Mouse (Mus musculus): ENCODE results near the gene Cpsf7. TPM values are rescaled to one million over a fixed set of nuclear protein-coding genes. Genes with fewer than 3 reads are reported as not detected.
A peak's percentile ranks its signal among the peaks of the same experiment; 100 is the strongest.

Gene Cpsf7
- polyA plus RNA-seq (2014; fragmentation: Nextera tagmentation; extraction: Ambion mirVana) = 57.5 and 63.4 TPM in 2 replicates

DNA sequence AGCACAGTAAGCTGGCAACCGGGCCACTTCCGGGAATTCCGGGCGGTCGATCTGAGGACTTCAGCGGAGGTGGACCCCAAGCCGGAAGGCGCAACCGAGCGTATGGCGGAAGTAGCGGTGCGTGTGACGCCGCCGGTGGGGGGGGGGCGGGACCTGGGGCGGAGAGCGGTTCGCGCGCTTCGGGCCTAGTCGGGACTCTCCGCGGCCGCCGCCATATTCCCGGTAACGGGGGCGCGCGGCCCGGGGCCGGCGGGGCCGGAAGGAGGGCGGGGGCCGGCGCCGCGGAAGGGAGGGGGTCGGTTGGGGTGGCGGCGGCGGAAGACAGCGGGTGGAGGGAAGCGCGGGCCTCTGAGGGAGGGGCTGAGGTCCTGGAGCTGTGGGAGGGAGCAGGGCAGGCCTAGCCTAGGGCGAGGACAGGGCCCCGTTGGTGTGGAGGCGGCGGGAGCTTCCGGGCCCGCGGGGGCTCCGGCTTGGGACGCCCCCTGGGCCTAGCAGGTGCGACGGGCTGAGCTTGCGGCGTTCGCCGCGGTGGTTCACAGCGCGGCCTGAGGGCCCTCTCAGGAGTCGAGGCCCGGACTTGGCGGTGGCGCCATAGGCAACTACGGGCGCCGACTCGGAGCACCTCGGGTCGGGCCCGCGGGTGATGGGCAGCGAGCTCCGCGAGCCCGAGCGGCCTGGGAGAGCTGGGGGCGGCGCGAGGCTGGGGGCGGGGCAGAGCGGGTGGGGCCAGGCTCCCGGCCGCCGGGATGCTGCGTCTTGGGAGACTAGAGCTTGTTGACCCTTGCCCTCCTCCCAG is at the start of gene Cpsf7:
TSS of gene Cpsf7 (plus strand) at position 161 of the 796 bp plus-strand sequence.
- WGBS = under 1% methylated on average over 73 of the region's 93 CpGs

DNA sequence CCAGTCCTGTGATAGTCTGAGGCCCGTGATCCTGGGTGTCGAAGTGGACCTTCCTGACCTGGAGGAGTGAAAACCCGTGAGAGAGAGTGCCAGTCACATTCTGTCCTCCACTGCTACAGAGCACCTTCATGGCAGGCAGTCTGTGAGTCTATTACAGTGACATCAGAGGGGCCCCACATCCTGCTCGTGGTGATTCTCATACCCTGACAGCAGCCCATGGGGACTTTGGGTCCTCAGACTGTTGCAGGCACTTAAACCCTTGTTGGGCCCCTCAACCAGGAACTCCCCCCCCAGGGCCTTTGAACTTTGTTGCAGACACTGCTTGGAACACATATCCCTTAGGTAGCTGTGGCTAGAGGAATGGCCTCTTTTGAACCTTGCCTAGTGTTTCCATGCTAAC is 45.5 kb upstream of the Cpsf7 start:
- 87% methylated on average over 4 of the region's 4 CpGs for WGBS

More for the DNA sequence above, at the start of gene Cpsf7:
- peak; percentile 88 for DNase-seq (ENCODE audit: low spot score)
- Histone ChIP-seq H3K4me2 (replicated peaks) (peak within 1 kb of the TSS; percentile 86), H3K27me3 (ENCODE audit: control insufficient read depth, insufficient read depth, low read length) (no peaks in the 10 kb centered on the region), H3K27ac (peak within 1 kb of the TSS; percentile 97), H3K9ac (peak within 1 kb of the TSS; percentile 98), H3K4me3 (replicated peaks; ENCODE audit: low read length) (peak within 1 kb of the TSS; percentile 99), H3K9me3 (ENCODE audit: control insufficient read depth, low read length) (no peaks in the 10 kb centered on the region), H3K4me1 (replicated peaks; ENCODE audit: control insufficient read depth, insufficient read depth, low read length) (peaks cover 28% of the 10 kb centered on the region), H3K36me3 (replicated peaks; ENCODE audit: control insufficient read depth, insufficient read depth) (peaks cover 22% of the 10 kb centered on the region)
- peak; percentile 94 for ATAC-seq (ENCODE audit: low FRiP score)

DNA sequence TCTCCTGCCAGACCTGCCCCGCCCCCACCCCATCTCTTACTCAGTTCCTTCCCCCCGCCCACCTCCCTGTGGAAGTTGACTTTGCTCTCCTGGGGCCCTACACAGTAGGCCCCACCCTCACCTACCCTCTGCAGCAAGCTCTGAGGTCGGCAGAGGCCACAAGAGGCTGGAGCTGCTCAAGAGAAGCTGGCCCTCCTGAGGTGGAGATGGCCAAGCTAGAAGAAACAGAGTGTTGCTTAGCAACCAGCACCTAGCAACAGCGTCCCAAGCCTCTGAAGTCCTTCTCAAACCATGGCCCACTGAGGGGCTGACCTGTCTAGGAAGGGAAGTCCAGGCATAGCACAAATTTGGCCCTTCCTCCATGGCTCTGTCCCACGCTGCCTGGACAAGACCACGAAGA is 42.4 kb upstream of the Cpsf7 start, which contains the start of gene Ppp1r32:
TSS of gene Ppp1r32 (minus strand) at position 226 of the 400 bp plus-strand sequence.
- 25% methylated on average over 6 of the region's 6 CpGs for WGBS
- DNase-seq (ENCODE audit: low spot score) = peak; percentile 63
- no peaks in the 10 kb centered on the region for H3K36me3 ChIP-seq (replicated peaks; ENCODE audit: control insufficient read depth, insufficient read depth)
- H3K4me1 ChIP-seq (replicated peaks; ENCODE audit: control insufficient read depth, insufficient read depth, low read length) = 0 out of 2 replicates have a peak, but pooled peaks cover 6% of the 10 kb centered on the region
- H3K4me3 ChIP-seq (replicated peaks; ENCODE audit: low read length) = no peak within 1 kb of the TSS
- peak; percentile 53; the same call in 1 of the 2 replicates for ATAC-seq (ENCODE audit: low FRiP score)
- H3K9ac ChIP-seq = no peak within 1 kb of the TSS
- no peak within 1 kb of the TSS for H3K27ac ChIP-seq
- H3K27me3 ChIP-seq (ENCODE audit: control insufficient read depth, insufficient read depth, low read length) = no peaks in the 10 kb centered on the region
- no peak within 1 kb of the TSS for H3K4me2 ChIP-seq (replicated peaks)
- H3K9me3 ChIP-seq (ENCODE audit: control insufficient read depth, low read length) = no peaks in the 10 kb centered on the region

More for the DNA sequence above, 45.5 kb upstream of the Cpsf7 start:
- Histone ChIP-seq H3K27ac (no peak overlapping the region), H3K4me2 (replicated peaks) (no peak overlapping the region), H3K4me1 (replicated peaks; ENCODE audit: control insufficient read depth, insufficient read depth, low read length) (0 out of 2 replicates have a peak, but pooled peaks cover 6% of the 10 kb centered on the region), H3K9ac (no peak overlapping the region), H3K27me3 (ENCODE audit: control insufficient read depth, insufficient read depth, low read length) (no peaks in the 10 kb centered on the region), H3K36me3 (replicated peaks; ENCODE audit: control insufficient read depth, insufficient read depth) (no peaks in the 10 kb centered on the region), H3K9me3 (ENCODE audit: control insufficient read depth, low read length) (no peaks in the 10 kb centered on the region), H3K4me3 (replicated peaks; ENCODE audit: low read length) (no peak overlapping the region)
- DNase-seq (ENCODE audit: low spot score) (no peak), ATAC-seq (ENCODE audit: low FRiP score) (no peak)

DNA sequence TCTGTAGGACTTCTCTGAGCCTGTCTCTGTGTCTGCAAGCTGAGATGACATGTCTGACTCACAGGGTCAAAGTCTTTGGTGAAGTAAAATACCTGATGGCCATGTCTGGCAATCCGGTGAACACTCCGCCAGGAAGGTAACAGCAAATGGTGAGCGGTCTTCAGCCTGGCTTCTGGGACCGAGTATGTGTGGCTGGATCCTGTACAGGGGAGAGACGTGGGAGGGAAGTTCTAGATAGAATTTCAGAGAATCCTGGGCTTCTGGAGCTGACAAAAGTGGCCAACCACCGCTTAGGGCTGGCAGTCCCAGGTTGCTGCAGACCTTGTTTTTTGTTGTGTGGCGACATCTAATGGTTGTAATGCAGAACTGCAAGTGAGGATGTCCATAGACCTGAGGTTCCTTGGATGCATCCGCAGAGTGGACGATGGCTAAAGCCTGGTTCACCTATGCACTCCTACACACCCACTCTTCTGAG is 38.8 kb upstream of the Cpsf7 start:
- peak; percentile 85 for DNase-seq (ENCODE audit: low spot score)
- H3K4me3 ChIP-seq (replicated peaks; ENCODE audit: low read length) = no peak overlapping the region
- H3K4me1 ChIP-seq (replicated peaks; ENCODE audit: control insufficient read depth, insufficient read depth, low read length) = 0 out of 2 replicates have a peak, but pooled peaks cover 6% of the 10 kb centered on the region
- peak; percentile 88 for ATAC-seq (ENCODE audit: low FRiP score)
- H3K27ac ChIP-seq = no peak overlapping the region
- no peak overlapping the region for H3K4me2 ChIP-seq (replicated peaks)
- no peaks in the 10 kb centered on the region for H3K36me3 ChIP-seq (replicated peaks; ENCODE audit: control insufficient read depth, insufficient read depth)
- whole genome bisulfite sequencing = 25% methylated on average over 9 of the region's 9 CpGs
- H3K9me3 ChIP-seq (ENCODE audit: control insufficient read depth, low read length) = no peaks in the 10 kb centered on the region
- no peaks in the 10 kb centered on the region for H3K27me3 ChIP-seq (ENCODE audit: control insufficient read depth, insufficient read depth, low read length)
- no peak overlapping the region for H3K9ac ChIP-seq

DNA sequence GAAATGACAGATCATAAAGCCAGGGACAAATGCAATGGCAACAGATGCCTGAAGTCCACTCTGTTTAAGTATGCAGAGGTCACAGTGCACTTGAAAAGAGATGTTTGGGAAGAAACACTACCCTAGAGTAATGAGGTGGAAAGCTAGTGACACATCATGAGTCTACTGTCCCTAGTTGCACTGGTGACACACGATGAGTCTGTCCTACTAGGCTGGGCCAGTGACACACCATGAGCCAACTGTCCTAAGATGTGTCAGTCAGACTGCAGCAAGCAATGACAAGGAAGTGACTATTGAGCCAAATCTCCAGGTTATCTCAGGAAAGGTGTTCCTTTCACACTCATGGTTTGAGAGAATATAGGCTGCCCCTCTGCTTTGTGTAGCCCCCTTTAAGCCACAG is 29.4 kb upstream of the Cpsf7 start:
- no peak overlapping the region for H3K27ac ChIP-seq
- DNase-seq (ENCODE audit: low spot score) (no peak), ATAC-seq (ENCODE audit: low FRiP score) (no peak)
- H3K4me3 ChIP-seq (replicated peaks; ENCODE audit: low read length) = no peak overlapping the region
- H3K27me3 ChIP-seq (ENCODE audit: control insufficient read depth, insufficient read depth, low read length) = no peaks in the 10 kb centered on the region
- 0 out of 2 replicates have a peak, but pooled peaks cover 2% of the 10 kb centered on the region for H3K4me1 ChIP-seq (replicated peaks; ENCODE audit: control insufficient read depth, insufficient read depth, low read length)
- H3K4me2 ChIP-seq (replicated peaks) = no peak overlapping the region
- no peaks in the 10 kb centered on the region for H3K9me3 ChIP-seq (ENCODE audit: control insufficient read depth, low read length)
- H3K9ac ChIP-seq = no peak overlapping the region
- H3K36me3 ChIP-seq (replicated peaks; ENCODE audit: control insufficient read depth, insufficient read depth) = peaks cover 12% of the 10 kb centered on the region
- WGBS = 91% methylated on average over 1 of the region's 1 CpGs

DNA sequence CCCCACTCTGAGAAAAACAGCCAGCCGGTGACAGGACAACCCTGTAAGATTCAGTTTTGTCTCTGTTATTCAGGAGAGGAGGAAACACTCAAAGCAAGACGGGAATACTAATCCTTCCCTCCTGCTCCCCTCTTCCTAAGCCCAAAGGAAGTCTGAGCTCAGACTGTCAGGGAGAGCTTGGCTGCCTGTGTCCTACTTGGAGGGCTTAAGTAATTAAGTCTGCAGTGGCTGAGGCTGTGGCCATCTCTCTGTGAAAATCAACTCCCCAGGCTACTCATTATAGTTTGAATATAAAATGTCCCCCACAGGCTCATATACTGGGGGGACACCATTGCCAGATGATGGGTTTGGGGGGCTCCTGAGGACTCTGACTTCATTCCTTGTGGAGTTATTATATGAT is 28.1 kb upstream of the Cpsf7 start:
- no peak overlapping the region for H3K4me3 ChIP-seq (replicated peaks; ENCODE audit: low read length)
- no peak for DNase-seq (ENCODE audit: low spot score)
- peaks cover 25% of the 10 kb centered on the region for H3K36me3 ChIP-seq (replicated peaks; ENCODE audit: control insufficient read depth, insufficient read depth)
- WGBS = 70% methylated on average over 2 of the region's 2 CpGs
- H3K27ac ChIP-seq = 0 out of 2 replicates have a peak overlapping the region, but pooled peaks have one; percentile 2
- H3K4me2 ChIP-seq (replicated peaks) = no peak overlapping the region
- no peaks in the 10 kb centered on the region for H3K27me3 ChIP-seq (ENCODE audit: control insufficient read depth, insufficient read depth, low read length)
- H3K9me3 ChIP-seq (ENCODE audit: control insufficient read depth, low read length) = no peaks in the 10 kb centered on the region
- ATAC-seq (ENCODE audit: low FRiP score) = no peak
- H3K4me1 ChIP-seq (replicated peaks; ENCODE audit: control insufficient read depth, insufficient read depth, low read length) = 0 out of 2 replicates have a peak, but pooled peaks cover 2% of the 10 kb centered on the region
- no peak overlapping the region; the same call in 1 of the 2 replicates for H3K9ac ChIP-seq

DNA sequence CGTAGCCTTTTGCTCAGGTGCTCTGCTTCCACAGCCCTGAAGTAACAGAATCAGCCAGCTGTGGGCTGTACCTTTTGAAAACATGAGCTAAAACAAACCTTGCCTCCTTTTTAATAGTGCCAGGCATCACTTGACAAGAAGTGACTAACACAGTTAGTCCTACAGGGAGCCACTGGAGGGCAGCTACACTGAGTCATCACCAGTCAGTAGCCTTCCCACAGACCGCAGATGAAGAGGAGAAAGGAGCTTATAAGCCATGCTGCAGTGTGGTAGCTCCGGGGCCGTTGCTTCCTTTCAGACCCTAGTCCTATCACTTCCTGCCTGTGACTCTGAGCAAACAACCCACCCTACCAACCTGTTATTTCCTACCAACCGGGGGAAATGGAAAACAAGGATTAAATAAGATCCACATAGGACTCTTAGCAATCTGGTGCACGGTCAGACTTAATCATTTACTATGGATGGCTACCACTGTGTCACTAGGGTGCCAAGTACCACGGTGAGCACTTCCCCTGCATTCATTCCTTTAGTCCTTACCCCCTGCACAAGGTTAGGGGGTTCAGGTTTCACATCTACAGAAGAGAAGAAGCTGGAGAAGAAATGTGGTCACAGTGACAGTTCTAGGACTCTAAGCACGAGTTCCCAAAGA is 27.4 kb upstream of the Cpsf7 start:
- peaks cover 30% of the 10 kb centered on the region for H3K36me3 ChIP-seq (replicated peaks; ENCODE audit: control insufficient read depth, insufficient read depth)
- H3K4me1 ChIP-seq (replicated peaks; ENCODE audit: control insufficient read depth, insufficient read depth, low read length) = 0 out of 2 replicates have a peak, but pooled peaks cover 2% of the 10 kb centered on the region
- H3K9me3 ChIP-seq (ENCODE audit: control insufficient read depth, low read length) = no peaks in the 10 kb centered on the region
- WGBS = 64% methylated on average over 8 of the region's 8 CpGs
- H3K27me3 ChIP-seq (ENCODE audit: control insufficient read depth, insufficient read depth, low read length) = no peaks in the 10 kb centered on the region
- no peak overlapping the region for H3K27ac ChIP-seq
- DNase-seq (ENCODE audit: low spot score) = no peak
- H3K9ac ChIP-seq = no peak overlapping the region
- no peak overlapping the region for H3K4me3 ChIP-seq (replicated peaks; ENCODE audit: low read length)
- no peak overlapping the region for H3K4me2 ChIP-seq (replicated peaks)
- ATAC-seq (ENCODE audit: low FRiP score) = no peak

DNA sequence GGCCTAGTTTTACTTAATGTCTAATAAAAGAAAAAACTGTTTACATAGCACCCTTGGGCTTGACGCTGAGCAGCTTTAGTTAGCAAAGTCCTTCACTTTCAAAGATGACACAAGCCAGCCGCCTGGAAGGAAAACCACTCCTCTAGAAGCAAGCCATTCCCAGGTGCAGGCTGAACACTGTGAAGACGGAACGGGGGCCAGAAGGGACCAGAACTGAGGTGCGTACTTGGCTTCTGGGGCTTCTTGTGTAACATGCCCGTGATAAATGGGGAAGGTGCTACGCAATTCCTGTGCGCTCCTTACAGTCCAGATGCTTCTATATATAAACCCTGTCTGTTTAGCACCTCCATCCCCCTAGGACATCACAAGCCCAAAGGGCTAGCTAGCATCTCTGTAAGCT is 24.5 kb upstream of the Cpsf7 start:
- no peak overlapping the region for H3K4me3 ChIP-seq (replicated peaks; ENCODE audit: low read length)
- DNase-seq (ENCODE audit: low spot score) (no peak), ATAC-seq (ENCODE audit: low FRiP score) (no peak)
- H3K36me3 ChIP-seq (replicated peaks; ENCODE audit: control insufficient read depth, insufficient read depth) = peaks cover 52% of the 10 kb centered on the region
- H3K9ac ChIP-seq = no peak overlapping the region
- H3K4me1 ChIP-seq (replicated peaks; ENCODE audit: control insufficient read depth, insufficient read depth, low read length) = 0 out of 2 replicates have a peak, but pooled peaks cover 2% of the 10 kb centered on the region
- H3K27ac ChIP-seq = no peak overlapping the region
- H3K9me3 ChIP-seq (ENCODE audit: control insufficient read depth, low read length) = no peaks in the 10 kb centered on the region
- WGBS = 96% methylated on average over 8 of the region's 8 CpGs
- H3K4me2 ChIP-seq (replicated peaks) = no peak overlapping the region
- no peaks in the 10 kb centered on the region for H3K27me3 ChIP-seq (ENCODE audit: control insufficient read depth, insufficient read depth, low read length)

DNA sequence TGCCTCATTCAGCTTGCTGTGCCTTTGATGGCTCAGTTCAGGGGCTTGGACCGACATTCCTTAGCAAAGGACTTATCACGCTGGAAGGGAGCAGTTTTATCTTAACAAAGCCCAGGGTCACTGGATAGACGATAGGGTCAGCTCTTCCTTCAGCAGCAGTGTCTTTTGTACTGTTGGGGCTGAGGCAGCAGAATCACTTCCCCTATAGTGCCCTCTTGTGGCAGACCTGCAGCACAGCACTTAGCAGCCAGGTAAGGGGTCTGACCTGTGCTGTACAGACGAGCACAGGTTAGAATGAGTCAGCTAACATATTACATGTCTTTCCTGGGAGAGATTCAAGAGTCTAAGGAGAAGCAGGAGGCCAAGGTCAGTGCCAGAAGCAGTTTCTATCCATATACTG is 22.5 kb upstream of the Cpsf7 start:
- Histone ChIP-seq H3K9ac (no peak overlapping the region), H3K4me2 (replicated peaks) (no peak overlapping the region), H3K36me3 (replicated peaks; ENCODE audit: control insufficient read depth, insufficient read depth) (peaks cover 72% of the 10 kb centered on the region), H3K4me3 (replicated peaks; ENCODE audit: low read length) (no peak overlapping the region), H3K9me3 (ENCODE audit: control insufficient read depth, low read length) (no peaks in the 10 kb centered on the region), H3K4me1 (replicated peaks; ENCODE audit: control insufficient read depth, insufficient read depth, low read length) (no peaks in the 10 kb centered on the region), H3K27me3 (ENCODE audit: control insufficient read depth, insufficient read depth, low read length) (no peaks in the 10 kb centered on the region), H3K27ac (no peak overlapping the region)
- DNase-seq (ENCODE audit: low spot score) (peak; percentile 81), ATAC-seq (ENCODE audit: low FRiP score) (peak; percentile 73)
- 5% methylated on average over 4 of the region's 4 CpGs for WGBS
